Mouse (Mus musculus) spleen, adult 12 weeks (tissue): Measurements from ENCODE around the gene Olfr1426.
"Not testable (repeated sequence)": the region's sequence is repeated elsewhere in the genome, so short reads cannot be mapped to it uniquely, and the experiment has no call there.

Experiments used
- DNase-seq: peaks from one replicate; pipeline ENCODE4 v3.0.0; 2022; ENCODE audit warnings: low spot score

The Olfr1426 gene

GRCm38 (mm10) chr19:12091913-12092312 is at the start of gene Olfr1426:
Gene Olfr1426, minus strand, starts transcription at chr19:12092013.
- no peak for DNase-seq

DNA sequence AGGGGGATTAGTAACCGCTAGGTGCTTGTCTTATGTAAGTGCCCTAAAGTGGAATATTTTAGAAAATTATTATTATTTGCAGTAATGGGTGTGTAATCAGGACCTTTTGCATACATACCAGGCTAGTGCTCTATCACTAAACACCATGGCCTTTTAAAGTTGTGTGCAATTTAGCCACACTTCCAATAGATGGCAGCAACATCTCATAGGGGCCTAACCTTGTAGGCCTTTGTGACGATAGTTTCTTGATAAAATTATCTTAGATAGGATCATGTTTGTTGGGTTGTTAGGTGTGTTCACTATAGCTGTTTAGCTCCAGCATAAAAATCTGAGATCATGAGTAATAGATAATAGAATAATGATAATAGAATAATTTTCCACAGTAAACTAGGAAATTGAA is 42.5 kb upstream of the Olfr1426 start:
- DNase-seq = no peak

DNA sequence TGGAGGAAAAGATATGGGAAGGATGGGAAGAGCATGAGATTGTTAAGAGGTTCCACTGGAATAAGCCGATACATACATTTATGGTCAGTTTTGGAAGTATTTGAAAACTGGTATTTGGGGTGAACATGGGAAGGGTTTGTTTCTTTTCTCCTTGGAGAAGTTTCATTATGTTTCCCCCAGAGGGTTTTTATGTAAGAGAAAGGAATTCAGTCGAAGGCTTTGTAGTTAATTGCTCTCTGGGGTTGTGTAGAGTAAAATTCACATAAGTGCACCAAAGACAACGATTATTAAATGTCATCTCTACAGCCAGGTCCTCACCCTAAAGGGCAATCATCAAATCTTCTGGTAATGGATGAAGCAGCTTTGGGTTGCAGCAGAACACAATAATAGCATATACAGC is 31.3 kb upstream of the Olfr1426 start, which contains the start of gene Olfr76:
TSS of gene Olfr76 (minus strand) at position 101 of the 400 bp plus-strand sequence.
- no peak for DNase-seq

DNA sequence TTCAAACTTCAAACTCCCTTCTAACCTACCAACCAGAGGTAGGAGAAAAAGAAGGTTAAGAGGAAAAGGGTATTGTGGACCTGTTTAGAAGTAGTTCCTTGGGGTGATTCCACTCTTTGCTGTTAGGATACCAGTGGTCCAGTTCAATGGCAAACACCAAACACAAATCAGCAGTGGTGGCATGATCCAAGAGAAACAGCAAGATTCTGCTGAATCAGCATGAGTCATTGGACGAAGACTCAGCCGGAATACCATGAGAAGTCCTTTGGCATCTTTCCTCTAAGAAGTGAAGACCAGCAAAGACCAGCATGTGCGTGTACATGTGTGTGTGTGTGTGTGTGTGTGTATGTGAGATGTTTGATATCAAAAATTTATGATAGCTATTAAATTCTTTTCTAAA is 24.7 kb upstream of the Olfr1426 start:
- DNase-seq = no peak

DNA sequence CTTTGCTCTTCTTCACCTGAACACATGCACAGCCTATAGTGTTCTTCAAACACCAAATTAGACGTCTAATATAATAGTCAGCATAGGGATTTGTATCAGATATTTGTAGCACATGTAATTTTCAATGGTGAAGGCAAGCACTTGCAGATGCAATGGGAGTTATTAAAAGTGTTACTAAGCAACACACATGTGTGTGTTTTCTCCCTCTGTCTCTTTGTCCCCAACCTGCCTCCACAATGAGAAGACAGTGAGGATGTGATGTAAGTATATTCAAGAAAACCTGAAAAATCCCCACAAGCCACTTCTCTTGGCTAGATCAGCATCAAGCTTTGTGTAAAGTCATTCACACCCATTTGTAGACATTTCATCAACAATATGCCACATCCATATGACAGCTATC is 24.0 kb upstream of the Olfr1426 start, which contains the start of gene Olfr1428:
TSS of gene Olfr1428 (minus strand) at position 101 of the 400 bp plus-strand sequence.
- no peak for DNase-seq

- no peak for DNase-seq
Measured at GRCm38 (mm10) chr19:12113807-12114206, 22.0 kb upstream of the Olfr1426 start.

DNA sequence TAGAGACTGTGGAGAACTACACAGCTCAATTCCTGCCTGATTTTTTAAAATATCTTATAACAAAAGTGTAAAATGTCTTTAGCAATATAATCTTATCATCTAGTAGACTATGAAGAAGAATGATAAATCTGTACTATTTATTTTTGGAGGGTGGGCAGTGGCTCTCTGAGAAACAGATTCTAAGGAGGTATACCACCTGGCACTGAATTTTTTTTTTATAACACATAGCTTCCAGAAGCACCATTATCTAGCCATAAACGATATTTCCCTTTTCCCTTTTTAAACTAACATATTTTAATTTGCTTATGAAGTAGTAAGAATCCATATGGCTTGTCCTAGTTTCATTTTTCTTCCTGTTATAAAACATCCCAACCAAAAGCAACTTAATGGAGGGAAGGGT is 12.7 kb upstream of the Olfr1426 start:
- DNase-seq = no peak

DNA sequence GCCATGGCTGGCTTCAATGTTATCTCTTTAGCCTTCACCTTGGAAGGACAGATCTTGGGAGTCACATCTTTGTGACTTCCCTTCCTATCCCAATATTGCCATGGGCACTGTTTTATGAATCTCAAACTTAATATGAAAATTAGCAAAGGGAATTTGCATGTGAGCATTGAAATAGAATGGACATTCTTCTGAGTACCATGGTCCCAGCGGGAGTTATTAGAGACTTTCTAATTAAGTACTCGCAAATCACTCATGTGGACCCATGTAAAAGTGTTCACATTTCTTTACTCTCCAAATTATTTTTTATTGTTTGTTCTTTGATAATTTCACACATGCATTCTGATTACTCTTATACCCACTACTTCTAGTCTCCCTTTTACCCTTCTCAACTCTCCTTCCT is 11.4 kb upstream of the Olfr1426 start, which contains the start of gene Olfr1427:
TSS of gene Olfr1427 (minus strand) at position 101 of the 400 bp plus-strand sequence.
- DNase-seq = no peak

- not testable (repeated sequence) for DNase-seq
Measured at GRCm38 (mm10) chr19:12077631-12078030, 14.2 kb downstream of the Olfr1426 start, which contains the start of gene Olfr1425. Gene Olfr1425, minus strand, starts transcription at chr19:12077731.

GRCm38 (mm10) chr19:12069546-12069945 is 22.3 kb downstream of the Olfr1426 start:
- not testable (repeated sequence) for DNase-seq

GRCm38 (mm10) chr19:12067806-12068205 is 24.0 kb downstream of the Olfr1426 start:
- not testable (repeated sequence) for DNase-seq

DNA sequence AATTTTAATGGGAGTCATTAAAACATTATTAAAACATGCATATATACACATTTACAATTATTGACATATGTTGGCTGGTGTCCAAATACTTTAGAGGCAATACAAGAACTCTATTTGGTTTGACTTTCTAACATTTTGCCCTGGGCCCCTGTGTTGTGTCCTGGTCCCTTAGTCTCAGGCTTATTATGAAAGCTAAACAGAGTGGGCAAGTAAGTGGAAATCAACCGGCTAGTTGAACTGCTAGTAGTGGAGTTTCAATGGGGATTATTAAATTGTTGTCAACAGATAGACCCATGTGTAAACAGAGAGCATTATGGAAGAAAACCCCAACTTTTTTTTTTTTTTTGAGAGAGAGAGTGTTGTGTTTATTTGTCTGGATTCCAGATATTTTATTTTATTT is 29.2 kb downstream of the Olfr1426 start, which contains the start of gene Olfr1424:
TSS of gene Olfr1424 (minus strand) at position 101 of the 400 bp plus-strand sequence.
- DNase-seq = not testable (repeated sequence)

- DNase-seq = no peak
Measured at GRCm38 (mm10) chr19:12043163-12043562, 48.6 kb downstream of the Olfr1426 start.

DNA sequence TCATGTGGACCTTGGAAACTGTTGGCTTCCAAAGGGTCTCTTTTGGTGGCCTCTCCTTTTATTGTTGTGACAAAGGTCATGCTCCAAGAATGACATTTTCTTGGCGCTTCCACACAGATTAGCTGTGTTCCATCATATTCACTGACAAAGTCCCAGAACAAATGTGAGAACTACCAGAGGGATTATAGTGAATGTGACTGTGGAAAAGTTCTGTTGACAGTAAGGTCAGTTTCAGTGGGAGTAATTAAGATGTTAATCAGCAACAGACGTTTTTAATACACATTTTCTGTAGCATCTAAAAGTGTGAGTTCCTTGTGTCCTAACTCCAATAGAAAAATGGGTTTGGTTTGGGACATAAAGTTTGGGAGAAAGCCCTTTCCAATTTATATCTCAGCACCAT is 50.6 kb downstream of the Olfr1426 start, which contains the start of gene Olfr1423:
TSS of gene Olfr1423 (minus strand) at position 101 of the 400 bp plus-strand sequence.
- DNase-seq = no peak

DNA sequence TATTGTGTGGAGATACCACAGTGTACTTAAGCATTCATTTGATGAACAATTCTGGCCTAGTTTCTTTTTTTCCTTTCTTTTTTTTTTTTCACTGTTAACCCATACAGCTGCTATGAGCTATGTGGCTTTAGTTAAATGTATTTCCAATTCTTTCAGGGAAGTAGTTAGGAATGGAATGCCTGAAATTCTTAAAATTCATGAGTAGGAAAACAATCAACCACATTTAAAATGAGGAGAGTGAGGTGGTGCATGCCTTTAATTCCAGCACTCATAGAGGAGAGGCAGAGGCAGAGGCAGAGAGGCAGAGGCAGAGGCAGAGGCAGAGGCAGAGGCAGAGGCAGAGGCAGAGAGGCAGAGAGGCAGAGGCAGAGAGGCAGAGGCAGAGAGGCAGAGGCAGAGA is 54.1 kb downstream of the Olfr1426 start:
- DNase-seq = no peak
